Mouse (Mus musculus) ES-Bruce4 (cell line): Measurements from ENCODE around the gene Kat6b.

Source experiments
- CTCF ChIP-seq: IDR thresholded peaks from one replicate; pipeline ENCODE4 v1.8.1; 2011; ENCODE audit warnings: low read depth, low read length
- EP300 ChIP-seq: IDR thresholded peaks from 2 replicates; pipeline ENCODE4 v1.6.1; 2011; ENCODE audit warnings: low read depth, low read length; ENCODE audit not compliant: insufficient read depth
- POLR2A ChIP-seq: IDR thresholded peaks from one replicate; pipeline ENCODE4 v1.8.1; 2011; ENCODE audit warnings: low read length; ENCODE audit not compliant: insufficient read depth

- TF ChIP-seq CTCF (no peak), POLR2A (no peak), EP300 (no peak)
Measured at GRCm38 (mm10) chr14:21561396-21562065, 80.3 kb downstream of the Kat6b start.
